Mouse (Mus musculus): ENCODE data around the gene A830018L16Rik.
"Not testable (repeated sequence)": the region's sequence is repeated elsewhere in the genome, so short reads cannot be mapped to it uniquely, and the experiment has no call there.

Gene A830018L16Rik

DNA sequence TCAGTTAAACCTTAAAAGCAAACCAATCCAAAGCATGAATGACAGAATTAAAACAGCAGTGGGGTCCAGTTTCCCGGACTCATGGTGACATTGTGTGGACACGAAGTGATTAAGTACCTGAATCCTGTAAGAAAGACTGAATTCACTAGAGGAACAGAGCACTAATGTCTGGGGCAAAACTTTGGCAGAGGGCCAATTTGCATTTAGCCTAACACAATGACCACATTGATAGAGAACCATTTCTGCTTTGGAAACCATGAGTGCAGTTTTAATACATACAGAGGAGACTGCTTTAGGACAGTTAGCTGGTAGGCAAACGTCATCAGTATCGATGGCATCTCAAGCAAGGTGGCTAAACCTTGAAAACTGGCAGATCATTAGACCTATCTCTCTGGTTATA is 586.7 kb downstream of the A830018L16Rik start:
- DNase-seq (ENCODE audit: low spot score): peak; percentile 23

DNA sequence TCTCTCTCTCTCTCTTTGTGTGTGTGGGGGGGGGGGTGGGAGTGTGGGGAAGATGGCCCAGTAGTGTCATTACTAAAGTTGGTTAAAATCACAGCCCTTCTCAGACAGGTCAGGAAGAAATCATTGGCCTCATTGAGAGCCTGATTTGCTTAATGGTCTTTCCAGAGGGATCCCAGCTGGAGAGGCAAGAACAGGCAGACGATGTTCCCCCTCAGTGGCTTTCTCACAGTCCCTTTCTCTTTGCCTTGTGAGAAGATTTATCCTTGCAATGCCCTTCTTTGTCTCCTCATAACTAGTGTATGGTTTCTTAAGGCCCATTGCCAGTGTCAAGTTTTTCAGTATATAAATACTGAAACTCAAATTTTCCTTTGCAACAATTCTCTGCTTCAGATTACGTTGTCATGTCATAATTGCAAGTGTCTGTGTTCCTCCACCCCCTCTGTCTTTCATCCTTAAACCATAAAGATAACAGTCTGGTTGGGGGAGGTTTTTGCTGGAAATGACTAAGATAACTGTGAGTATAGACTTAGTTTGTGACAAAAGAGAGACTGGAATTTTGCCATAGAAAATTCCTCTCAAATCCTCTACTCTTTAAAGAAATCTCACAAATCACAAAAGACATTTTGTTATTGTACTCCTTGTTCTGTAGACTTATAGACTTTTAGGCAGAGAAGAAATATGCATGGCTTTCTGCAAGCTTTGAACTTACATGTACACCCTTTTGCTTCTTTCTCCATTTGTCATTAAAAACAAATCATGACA is 595.1 kb downstream of the A830018L16Rik start:
- DNase-seq (ENCODE audit: low spot score): no peak

- no peak for DNase-seq (ENCODE audit: low spot score)
Observed at GRCm38 (mm10) chr1:12009551-12009846, 595.6 kb downstream of the A830018L16Rik start.

- DNase-seq (ENCODE audit: low spot score): no peak
Observed at GRCm38 (mm10) chr1:12010607-12011006, 596.7 kb downstream of the A830018L16Rik start.

GRCm38 (mm10) chr1:12020646-12021045 is 606.7 kb downstream of the A830018L16Rik start:
- not testable (repeated sequence) for DNase-seq (ENCODE audit: low spot score)

Measured in embryo, embryonic 10 days (tissue).